Mouse (Mus musculus) midbrain, embryonic 16.5 days (tissue): ENCODE data around the gene Clec5a. TPM values are rescaled to one million over a fixed set of nuclear protein-coding genes. Genes with fewer than 3 reads are reported as not detected.
"Not testable (repeated sequence)": the region's sequence is repeated elsewhere in the genome, so short reads cannot be mapped to it uniquely, and the experiment has no call there.

ENCODE experiments used
- ATAC-seq: fragments of 200-750 bp; cut with Nextera tagmentation; 2 replicates; pipeline ENCODE4 v1.8.0; 2017; ENCODE audit warnings: moderate TSS enrichment
- H3K27ac ChIP-seq: fragments of 300-500 bp; sonication (generic); 2 replicates; pipeline ENCODE4 v1.5.1; 2014; ENCODE audit warnings: mild to moderate bottlenecking, low read length, mixed read lengths
- H3K27me3 ChIP-seq: fragments of 300-500 bp; sonication (generic); 2 replicates; pipeline ENCODE4 v1.6.1; 2014; ENCODE audit warnings: low read depth, low read length, mixed read lengths; ENCODE audit not compliant: control insufficient read depth, insufficient read depth
- H3K36me3 ChIP-seq: fragments of 300-500 bp; sonication (generic); 2 replicates; pipeline ENCODE4 v1.6.1; 2014; ENCODE audit warnings: mild to moderate bottlenecking, low read length, moderate library complexity, mixed read lengths; ENCODE audit not compliant: control insufficient read depth, insufficient read depth
- H3K4me1 ChIP-seq: fragments of 300-500 bp; sonication (generic); 2 replicates; pipeline ENCODE4 v1.6.1; 2014; ENCODE audit warnings: mild to moderate bottlenecking, low read length, mixed read lengths; ENCODE audit not compliant: control insufficient read depth, insufficient read depth
- H3K4me2 ChIP-seq: fragments of 300-500 bp; sonication (generic); 2 replicates; pipeline ENCODE4 v1.6.1; 2014; ENCODE audit warnings: mild to moderate bottlenecking, low read length, mixed read lengths
- H3K4me3 ChIP-seq: fragments of 300-500 bp; sonication (generic); 2 replicates; pipeline ENCODE4 v1.5.1; 2014; ENCODE audit warnings: low read depth, mild to moderate bottlenecking, low read length, moderate library complexity, mixed read lengths
- H3K9ac ChIP-seq: fragments of 300-500 bp; sonication (generic); 2 replicates; pipeline ENCODE4 v1.6.1; 2014; ENCODE audit warnings: low read depth, low read length, mixed read lengths
- H3K9me3 ChIP-seq: fragments of 300-500 bp; sonication (generic); replicated peaks from 2 replicates; pipeline ENCODE4 v1.6.1; 2014; ENCODE audit warnings: mild to moderate bottlenecking, low read length, mixed read lengths; ENCODE audit not compliant: control insufficient read depth, poor library complexity, severe bottlenecking
- whole genome bisulfite sequencing: fragments of 180-500 bp; shearing (Covaris S2); extraction: QIAGEN DNeasy Blood & Tissue Kit; methylation state at CpG from one replicate; pipeline ENCODE4 v1.1.7; 2014; 5-methylcytosine and 5-hydroxymethylcytosine counted together
- polyA plus RNA-seq: library from polyadenylated mRNA; unstranded; fragments of >200 nt; fragmentation: Nextera tagmentation; extraction: Ambion mirVana; gene quantifications from 2 replicates; pipeline ENCODE4 v1.2.1, GENCODE M21; 2015

Gene Clec5a
- polyA plus RNA-seq, result 0.44 and 0.75 TPM in 2 replicates

GRCm38 (mm10) chr6:40585645-40586044 is at the start of gene Clec5a:
Gene Clec5a, minus strand, starts transcription at chr6:40585821.
- H3K4me3 ChIP-seq, result no peak within 1 kb of the TSS
- H3K27me3 ChIP-seq, result no peaks in the 10 kb centered on the region
- ATAC-seq, result no peak
- 83% methylated on average over 5 of the region's 5 CpGs for WGBS
- no peak within 1 kb of the TSS for H3K9ac ChIP-seq
- H3K9me3 ChIP-seq, result 0 out of 2 replicates have a peak, but pooled peaks cover 4% of the 10 kb centered on the region
- no peaks in the 10 kb centered on the region for H3K36me3 ChIP-seq
- H3K27ac ChIP-seq, result no peak within 1 kb of the TSS
- H3K4me2 ChIP-seq, result no peak within 1 kb of the TSS
- H3K4me1 ChIP-seq, result no peaks in the 10 kb centered on the region

- H3K4me2 ChIP-seq, result no peak overlapping the region
- H3K9me3 ChIP-seq, result no peaks in the 10 kb centered on the region
- no peaks in the 10 kb centered on the region for H3K36me3 ChIP-seq
- no peak overlapping the region for H3K27ac ChIP-seq
- 48% methylated on average over 1 of the region's 1 CpGs for WGBS
- no peak for ATAC-seq
- no peak overlapping the region for H3K9ac ChIP-seq
- H3K4me3 ChIP-seq, result no peak overlapping the region
- H3K4me1 ChIP-seq, result no peaks in the 10 kb centered on the region
- H3K27me3 ChIP-seq, result no peaks in the 10 kb centered on the region
Measured at GRCm38 (mm10) chr6:40634640-40635071, 49.0 kb upstream of the Clec5a start.

GRCm38 (mm10) chr6:40628406-40629000 is 42.9 kb upstream of the Clec5a start, which contains the start of gene Mgam:
Gene Mgam, plus strand, starts transcription at chr6:40628831.
- Histone ChIP-seq H3K9ac (no peak within 1 kb of the TSS), H3K9me3 (no peaks in the 10 kb centered on the region), H3K4me1 (no peaks in the 10 kb centered on the region), H3K27me3 (no peaks in the 10 kb centered on the region), H3K4me2 (no peak within 1 kb of the TSS), H3K4me3 (no peak within 1 kb of the TSS), H3K36me3 (no peaks in the 10 kb centered on the region), H3K27ac (no peak within 1 kb of the TSS)
- ATAC-seq, result no peak
- 87% methylated on average over 8 of the region's 8 CpGs for WGBS

- H3K27me3 ChIP-seq, result no peaks in the 10 kb centered on the region
- no peaks in the 10 kb centered on the region for H3K9me3 ChIP-seq
- H3K4me1 ChIP-seq, result no peaks in the 10 kb centered on the region
- no peak overlapping the region for H3K27ac ChIP-seq
- no peaks in the 10 kb centered on the region for H3K36me3 ChIP-seq
- 69% methylated on average over 1 of the region's 1 CpGs for WGBS
- H3K4me2 ChIP-seq, result no peak overlapping the region
- no peak for ATAC-seq
- no peak overlapping the region for H3K4me3 ChIP-seq
- H3K9ac ChIP-seq, result no peak overlapping the region
Measured at GRCm38 (mm10) chr6:40626111-40626510, 40.5 kb upstream of the Clec5a start.

- Histone ChIP-seq H3K4me3 (no peak overlapping the region), H3K36me3 (no peaks in the 10 kb centered on the region), H3K4me2 (no peak overlapping the region), H3K27me3 (no peaks in the 10 kb centered on the region), H3K9me3 (no peaks in the 10 kb centered on the region), H3K9ac (no peak overlapping the region), H3K27ac (no peak overlapping the region), H3K4me1 (no peaks in the 10 kb centered on the region)
- peak; percentile 56; the same call in 1 of the 2 replicates for ATAC-seq
- WGBS, result 18% methylated on average over 2 of the region's 2 CpGs
Measured at GRCm38 (mm10) chr6:40617965-40618364, 32.3 kb upstream of the Clec5a start.

DNA sequence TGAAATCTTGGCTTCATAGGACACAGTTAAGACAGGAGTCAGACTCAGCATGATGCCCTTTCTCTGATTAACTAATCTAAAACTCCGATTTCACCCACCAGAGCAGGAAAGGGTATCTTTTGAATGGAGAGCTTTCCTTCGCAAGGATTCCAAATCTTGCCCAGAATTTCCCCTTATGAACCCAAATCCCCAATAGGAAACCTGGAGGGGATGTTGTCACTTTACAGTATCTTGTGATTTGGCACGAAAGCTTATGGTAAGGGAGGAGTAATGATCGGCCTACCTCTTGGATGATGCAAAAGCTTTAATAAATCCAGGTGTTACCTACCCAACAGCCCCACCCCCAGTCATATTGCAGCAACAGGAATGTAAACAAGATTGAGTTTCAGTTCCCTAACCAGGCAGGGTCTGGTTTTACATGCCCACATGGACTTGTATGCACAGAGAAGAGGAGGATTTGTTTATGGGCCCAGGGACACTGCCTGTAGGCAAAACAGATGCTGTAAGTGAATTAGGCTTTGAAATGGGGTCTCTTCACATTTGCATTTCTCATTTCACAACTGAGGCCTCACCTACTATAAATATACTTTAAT is 27.7 kb upstream of the Clec5a start, which contains the start of gene Tas2r138:
TSS of gene Tas2r138 (minus strand) at position 51 of the 593 bp plus-strand sequence.
- no peaks in the 10 kb centered on the region for H3K9me3 ChIP-seq
- H3K36me3 ChIP-seq, result no peaks in the 10 kb centered on the region
- H3K4me1 ChIP-seq, result no peaks in the 10 kb centered on the region
- WGBS, result 85% methylated on average over 4 of the region's 4 CpGs
- no peaks in the 10 kb centered on the region for H3K27me3 ChIP-seq
- no peak for ATAC-seq
- no peak within 1 kb of the TSS for H3K4me3 ChIP-seq
- H3K4me2 ChIP-seq, result no peak within 1 kb of the TSS
- no peak within 1 kb of the TSS for H3K9ac ChIP-seq
- no peak within 1 kb of the TSS for H3K27ac ChIP-seq

- WGBS, result 63% methylated on average over 8 of the region's 8 CpGs
- Histone ChIP-seq H3K9ac (no peak overlapping the region), H3K36me3 (no peaks in the 10 kb centered on the region), H3K9me3 (no peaks in the 10 kb centered on the region), H3K27me3 (no peaks in the 10 kb centered on the region), H3K4me3 (no peak overlapping the region), H3K4me2 (no peak overlapping the region), H3K27ac (no peak overlapping the region), H3K4me1 (no peaks in the 10 kb centered on the region)
- no peak for ATAC-seq
Measured at GRCm38 (mm10) chr6:40610244-40610643, 24.6 kb upstream of the Clec5a start.

GRCm38 (mm10) chr6:40607431-40607830 is 21.8 kb upstream of the Clec5a start:
- ATAC-seq, result no peak
- no peak overlapping the region for H3K4me3 ChIP-seq
- no peak overlapping the region for H3K9ac ChIP-seq

GRCm38 (mm10) chr6:40598546-40598945 is 12.9 kb upstream of the Clec5a start:
- H3K9me3 ChIP-seq, ATAC-seq, H3K4me2 ChIP-seq, H3K36me3 ChIP-seq, H3K9ac ChIP-seq, H3K27ac ChIP-seq, H3K4me1 ChIP-seq, H3K4me3 ChIP-seq, H3K27me3 ChIP-seq: not testable (repeated sequence)
- WGBS, result 30% methylated on average over 4 of the region's 4 CpGs

More at GRCm38 (mm10) chr6:40607431-40607830, 21.8 kb upstream of the Clec5a start:
- H3K27ac ChIP-seq, result no peak overlapping the region
- H3K9me3 ChIP-seq, result no peaks in the 10 kb centered on the region
- no peaks in the 10 kb centered on the region for H3K4me1 ChIP-seq
- no peaks in the 10 kb centered on the region for H3K27me3 ChIP-seq
- H3K4me2 ChIP-seq, result no peak overlapping the region
- no peaks in the 10 kb centered on the region for H3K36me3 ChIP-seq
